Mouse (Mus musculus): ENCODE results near the gene Vcl.

DNA sequence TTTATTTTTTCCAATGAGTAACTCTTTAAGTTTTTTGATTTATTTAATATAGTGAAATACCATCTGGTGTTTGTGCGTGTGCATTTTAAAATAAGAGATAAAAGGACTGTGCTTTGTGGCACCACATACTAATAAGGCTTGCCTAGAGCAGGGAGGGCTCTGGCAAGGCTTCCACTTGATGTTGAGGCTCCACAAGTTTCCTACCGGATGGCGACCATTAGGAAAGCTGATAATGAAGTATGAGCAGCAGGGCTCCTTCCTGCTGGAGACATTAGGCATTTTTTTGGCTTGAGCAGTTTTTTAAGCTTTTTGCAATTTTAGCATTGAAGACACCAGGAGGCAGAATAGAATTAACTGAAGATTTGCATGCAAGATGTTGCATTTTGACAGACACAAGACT is 65.3 kb downstream of the Vcl start:
- TF ChIP-seq USF1 (IDR thresholded peaks at IDR 0.05; ENCODE audit: low read depth) (no peak), SRF (IDR thresholded peaks at IDR 0.05; ENCODE audit: control insufficient read depth, insufficient read length, low read depth) (no peak), MAX (IDR thresholded peaks at IDR 0.05; ENCODE audit: low read depth) (no peak), E2F4 (IDR thresholded peaks at IDR 0.05; ENCODE audit: insufficient read depth) (no peak), POLR2A (IDR thresholded peaks at IDR 0.05; ENCODE audit: insufficient read length, low read depth) (no peak), MYOD1 (IDR thresholded peaks at IDR 0.05; ENCODE audit: control insufficient read depth in 1 of 3, insufficient read length in 2 of 3, low read depth in 2 of 3) (no peak), TCF3 (IDR thresholded peaks at IDR 0.05; ENCODE audit: insufficient read length, low read depth) (no peak), REST (IDR thresholded peaks at IDR 0.05; ENCODE audit: insufficient read depth, insufficient read length) (no peak), POLR2AphosphoS2 (IDR thresholded peaks at IDR 0.05; ENCODE audit: insufficient read length, low read depth) (no peak), CEBPB (IDR thresholded peaks at IDR 0.05; ENCODE audit: insufficient read depth, poor library complexity, severe bottlenecking) (no peak), MYOG (IDR thresholded peaks at IDR 0.05; ENCODE audit: control insufficient read depth in 1 of 3, insufficient read depth in 1 of 3, insufficient read length in 2 of 3, low read depth in 2 of 3) (no peak), TCF12 (IDR thresholded peaks at IDR 0.05; ENCODE audit: insufficient read depth, poor library complexity, severe bottlenecking) (no peak)
